Mouse (Mus musculus): ENCODE measurements at regions not wholly inside any gene's neighbourhood (a gene's known extent, or its start where the extent isn't known, plus 50 kb on each side); places are given as distances from the start of the nearest gene placed in this dataset.

DNA sequence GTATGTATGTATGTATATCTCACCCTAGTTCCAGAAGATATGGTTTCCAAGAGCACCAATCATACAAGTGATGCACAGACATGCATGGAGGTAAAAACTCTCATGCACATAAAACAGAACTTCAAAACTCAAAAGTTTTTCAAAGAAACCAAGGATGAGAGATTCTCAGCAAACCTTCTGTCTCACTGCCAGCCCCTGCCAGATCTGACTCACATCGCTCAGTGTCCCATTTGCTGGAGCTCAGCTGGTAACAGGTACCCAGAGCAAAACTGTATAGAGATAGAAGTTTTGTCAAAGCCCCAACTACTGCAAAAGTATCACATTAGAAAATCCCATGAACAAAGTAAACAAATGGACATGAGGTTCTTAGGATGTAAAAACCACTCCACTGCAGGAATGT is 337.0 kb downstream of the 1190002N15Rik start:
- TF ChIP-seq CTCF (IDR thresholded peaks at IDR 0.05; ENCODE audit: low read depth) (no peak), EP300 (IDR thresholded peaks at IDR 0.05; ENCODE audit: low read depth) (no peak)
